Comparison of ENCODE assay signal across 14 mouse cellular contexts in genomic region chr6:30276375-30276774, GRCm38 (mm10). TPM values are rescaled to one million over a fixed set of nuclear protein-coding genes. Genes with fewer than 3 reads are reported as not detected.
DNase-seq lines count a peak whose midpoint lies in the region; ATAC-seq and TF ChIP-seq lines count a peak whose summit lies in the region.
"Had no signal": no experiment of that assay in that cellular context is flagged by ENCODE, and none has a peak within 500 bp of the region (broad histone marks: within the 10 kb centered on the region; RNA-seq: fewer than 3 reads in every experiment).

No protein-coding gene starts in this region.

- no peak for TF ChIP-seq POLR2A in heart, adult 2 months (IDR thresholded peaks at IDR 0.05; ENCODE audit: insufficient read depth, low read depth, low read length)

- no peak overlapping the region for H3K9ac ChIP-seq in heart, adult 2 months (ENCODE audit: low read depth, low read length)
- H3K9ac ChIP-seq in neural tube, embryonic 15.5 days (replicated peaks) = no peak overlapping the region
- H3K9ac ChIP-seq: hindbrain, embryonic 14.5 days had no signal

- DNase-seq in heart, adult 2 months = peak; percentile 27 to 47
- DNase-seq in heart, adult 8-10 months (ENCODE audit: low spot score) = no peak
- peak; percentile 26 to 28 for DNase-seq in kidney, postnatal 4 days
- no peak for DNase-seq in kidney, adult 8-10 months
- peak; percentile 62 for DNase-seq in testis, postnatal 10 days (ENCODE audit: low spot score)
- DNase-seq in testis, postnatal 14 days (ENCODE audit: low spot score) = no peak
- DNase-seq in lung, postnatal 4 days = peak; percentile 27 to 38
- DNase-seq: thymus, adult 2 months had no signal

- H3K36me3 ChIP-seq in heart, adult 2 months (ENCODE audit: control insufficient read depth, insufficient read depth, low read length) = peaks cover 45% of the 10 kb centered on the region
- peaks cover 38% of the 10 kb centered on the region for H3K36me3 ChIP-seq in neural tube, embryonic 15.5 days

- no peaks in the 10 kb centered on the region for H3K9me3 ChIP-seq in neural tube, embryonic 15.5 days (replicated peaks)

- TF ChIP-seq CTCF in heart, adult 2 months (IDR thresholded peaks at IDR 0.05) = no peak

- no peak for ATAC-seq in neural tube, embryonic 15.5 days (ENCODE audit: low FRiP score)
- ATAC-seq: activated CD4-positive, CD25-positive, alpha-beta regulatory T cell, adult 4 months; forebrain, embryonic 16.5 days; intestine, postnatal 0 days had no signal

- H3K4me1 ChIP-seq in heart, adult 2 months (ENCODE audit: control insufficient read depth, insufficient read depth, low read length) = peaks cover 13% of the 10 kb centered on the region
- no peaks in the 10 kb centered on the region; the same call in 1 of the 2 replicates for H3K4me1 ChIP-seq in neural tube, embryonic 15.5 days

- H3K79me2 ChIP-seq in heart, adult 2 months (replicated peaks; ENCODE audit: control insufficient read depth, insufficient read depth, low read length) = peaks cover 2% of the 10 kb centered on the region

- WGBS in heart, adult 2 months = 34% methylated on average over 3 of the region's 3 CpGs
- 70% methylated on average over 3 of the region's 3 CpGs for WGBS in neural tube, embryonic 15.5 days

- intact Hi-C loops in heart, adult 2 months (cut with DNase I) = no loop called here

- no peak overlapping the region for H3K4me2 ChIP-seq in neural tube, embryonic 15.5 days
- H3K4me2 ChIP-seq: hindbrain, embryonic 14.5 days had no signal

- H3K4me3 ChIP-seq in heart, adult 2 months = no peak overlapping the region
- no peak overlapping the region for H3K4me3 ChIP-seq in neural tube, embryonic 15.5 days (replicated peaks)
- H3K4me3 ChIP-seq: erythroblast, embryonic 14.5 days had no signal

- H3K27me3 ChIP-seq in heart, adult 2 months (ENCODE audit: control insufficient read depth, insufficient read depth, low read length) = no peaks in the 10 kb centered on the region
- no peaks in the 10 kb centered on the region for H3K27me3 ChIP-seq in neural tube, embryonic 15.5 days (replicated peaks)

- peak overlapping the region; percentile 19; the same call in 1 of the 2 replicates for H3K27ac ChIP-seq in heart, adult 2 months
- no peak overlapping the region for H3K27ac ChIP-seq in neural tube, embryonic 15.5 days (replicated peaks)
- H3K27ac ChIP-seq: hindbrain, embryonic 14.5 days had no signal

- TF ChIP-seq EP300 in heart, adult 2 months (IDR thresholded peaks at IDR 0.05; ENCODE audit: insufficient read depth, low read depth, low read length) = no peak

RNA-seq across cellular contexts. Expression of gene Ube2h, which starts 28.0 kb away (rescaled TPM):
- total RNA-seq in heart, adult 2 months (2021) = 10 to 100 TPM; 61.5 to 61.7 TPM
- polyA plus RNA-seq in heart, adult 2 months (2012; rRNA removed) = 29.4 and 44.2 TPM in 2 replicates
- 10 to 100 TPM; 59.8 to 73.0 (median 62.5) TPM for total RNA-seq in heart, adult 8-10 months (2022)
- 47.9 and 53.9 TPM in 2 replicates for polyA plus RNA-seq in neural tube, embryonic 15.5 days (2015; fragmentation: Nextera tagmentation; extraction: Ambion mirVana)

Comparison
In these comparisons a context has a peak if more than half of its experiments do, and no peak if none do; other contexts are left out.
1. DNase-seq: peak in heart, adult 2 months (2 of 2), kidney, postnatal 4 days (2 of 2), testis, postnatal 10 days (single experiment) and lung, postnatal 4 days (2 of 2); none in heart, adult 8-10 months (single experiment), kidney, adult 8-10 months (0 of 2) and testis, postnatal 14 days (single experiment).